Mouse (Mus musculus) ES-E14 (cell line): ENCODE results near the gene Slc16a11.

Experiments
- CHD2 ChIP-seq: IDR thresholded peaks from 2 replicates; pipeline ENCODE4 v1.6.1; 2014; ENCODE audit warnings: mild to moderate bottlenecking, low read depth, low read length, inconsistent platforms
- HCFC1 ChIP-seq: IDR thresholded peaks from 2 replicates; pipeline ENCODE4 v1.6.1; 2012; ENCODE audit warnings: low read length, inconsistent platforms, borderline replicate concordance; ENCODE audit not compliant: insufficient read depth
- ZC3H11A ChIP-seq: IDR thresholded peaks from 2 replicates; pipeline ENCODE4 v1.6.1; 2012; ENCODE audit warnings: low read depth, mild to moderate bottlenecking, inconsistent platforms, low read length, borderline replicate concordance
- ZNF384 ChIP-seq: IDR thresholded peaks from 2 replicates; pipeline ENCODE4 v1.6.1; 2012; ENCODE audit warnings: low read depth, low read length, inconsistent platforms

GRCm38 (mm10) chr11:70212423-70212822, at the start of gene Slc16a11:
- TF ChIP-seq CHD2 (no peak), ZC3H11A (no peak), HCFC1 (no peak), ZNF384 (no peak)
